Mouse (Mus musculus): Measurements from ENCODE around the gene Dst.

Gene Dst

GRCm38 (mm10) chr1:33908191-33908962, at the start of gene Dst:
TSS of gene Dst (plus strand) at chr1:33908225.
- DNase-seq (ENCODE audit: extremely low spot score, low read depth, low spot score) = no peak

DNA sequence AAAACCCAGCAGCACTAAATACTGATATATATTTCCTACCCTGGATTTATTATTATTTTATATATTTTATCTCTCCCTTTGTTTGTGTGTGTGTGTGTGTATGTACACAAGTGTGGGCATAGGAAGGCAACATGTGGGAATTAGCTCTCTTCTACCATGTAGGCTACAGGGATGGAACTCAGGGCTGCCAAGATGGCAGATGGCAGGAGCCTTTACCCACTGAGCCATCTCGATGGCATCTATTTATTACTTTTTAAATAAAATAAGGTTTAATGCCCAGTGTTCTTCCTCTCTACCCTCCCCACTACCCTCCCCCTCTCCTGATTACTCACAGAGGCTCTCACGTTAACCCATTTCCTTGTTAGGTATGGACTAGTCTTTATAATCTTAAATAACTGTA, 39.0 kb upstream of the Dst start:
- no peak for DNase-seq (ENCODE audit: extremely low spot score, low read depth, low spot score)

DNA sequence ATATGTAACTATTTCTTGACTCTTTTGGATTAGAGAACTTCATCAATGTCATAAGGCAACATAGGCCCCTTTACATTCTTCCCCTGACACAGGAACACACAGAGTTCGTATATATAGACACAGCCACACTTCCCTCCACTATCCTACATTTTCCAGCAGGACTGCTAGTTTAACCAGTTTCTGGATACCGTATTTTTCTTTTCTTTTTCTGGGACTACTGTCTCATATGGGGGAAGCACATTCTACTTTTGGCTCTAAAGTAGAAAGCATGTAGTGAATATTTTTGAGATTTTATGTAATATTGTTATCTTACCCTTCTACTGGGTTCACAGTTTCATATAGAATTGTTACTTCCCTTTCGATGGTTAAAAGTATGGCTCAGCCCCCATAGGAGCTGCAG, 38.6 kb upstream of the Dst start:
- no peak for DNase-seq (ENCODE audit: extremely low spot score, low read depth, low spot score)

DNA sequence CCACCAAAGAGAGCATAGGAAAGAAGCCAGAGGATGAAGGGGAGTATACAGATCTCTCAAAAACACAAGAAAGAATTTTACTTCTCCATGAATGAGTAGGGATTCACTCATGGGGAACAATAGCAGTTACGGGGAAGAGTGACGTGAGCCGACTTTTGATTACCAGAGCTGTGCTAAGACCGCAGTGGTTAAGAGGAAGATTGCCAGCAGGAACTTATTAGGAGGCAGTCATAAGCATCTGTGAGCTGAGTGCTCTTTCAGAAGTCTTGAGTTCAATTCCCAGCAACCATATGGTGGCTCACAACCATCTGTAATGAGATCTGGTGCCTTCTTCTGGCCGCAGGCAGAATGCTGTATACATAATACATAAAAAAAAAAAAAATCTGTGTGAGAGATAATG, 34.5 kb upstream of the Dst start:
- no peak for DNase-seq (ENCODE audit: extremely low spot score, low read depth, low spot score)

DNA sequence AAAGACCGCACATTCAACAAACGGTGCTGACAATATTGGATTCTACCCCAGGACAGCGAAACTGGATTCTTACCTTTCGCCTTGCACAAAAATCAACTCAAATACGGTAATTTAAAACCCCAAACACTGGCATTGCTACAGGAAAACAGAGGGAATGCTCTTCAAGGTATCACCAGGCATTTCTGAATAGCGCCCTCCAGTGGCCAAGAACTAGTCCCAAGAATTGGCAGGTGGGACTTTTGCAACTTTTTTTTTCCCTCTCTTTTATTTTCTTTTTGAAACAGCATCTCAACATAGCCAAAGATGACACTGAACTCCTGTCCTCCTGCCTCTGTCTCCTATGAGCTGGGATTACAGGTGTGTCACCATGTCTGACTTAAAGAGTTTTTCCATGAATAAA, 32.3 kb upstream of the Dst start:
- DNase-seq (ENCODE audit: extremely low spot score, low read depth, low spot score) = no peak

DNA sequence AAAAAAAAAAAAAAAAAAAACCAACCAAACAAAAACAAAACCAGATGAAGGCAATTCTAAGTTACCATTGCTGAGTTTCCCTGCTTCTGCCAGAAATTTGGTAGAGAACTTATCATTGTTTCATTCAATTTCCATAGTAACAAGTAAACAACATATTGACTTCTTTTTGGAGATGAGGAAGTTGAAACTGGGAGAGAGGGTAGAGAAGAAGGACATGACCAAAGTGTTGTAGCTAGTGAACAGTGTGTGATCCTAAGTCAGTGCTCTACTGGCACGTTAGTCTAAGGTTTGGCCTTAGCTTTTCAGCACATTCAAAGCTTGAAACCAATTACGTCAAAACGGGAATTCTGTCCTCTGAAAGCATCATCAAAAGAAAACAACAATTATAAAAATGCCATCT, 31.6 kb upstream of the Dst start:
- DNase-seq (ENCODE audit: extremely low spot score, low read depth, low spot score) = no peak

GRCm38 (mm10) chr1:33878170-33878569, 29.9 kb upstream of the Dst start:
- no peak for DNase-seq (ENCODE audit: extremely low spot score, low read depth, low spot score)

DNA sequence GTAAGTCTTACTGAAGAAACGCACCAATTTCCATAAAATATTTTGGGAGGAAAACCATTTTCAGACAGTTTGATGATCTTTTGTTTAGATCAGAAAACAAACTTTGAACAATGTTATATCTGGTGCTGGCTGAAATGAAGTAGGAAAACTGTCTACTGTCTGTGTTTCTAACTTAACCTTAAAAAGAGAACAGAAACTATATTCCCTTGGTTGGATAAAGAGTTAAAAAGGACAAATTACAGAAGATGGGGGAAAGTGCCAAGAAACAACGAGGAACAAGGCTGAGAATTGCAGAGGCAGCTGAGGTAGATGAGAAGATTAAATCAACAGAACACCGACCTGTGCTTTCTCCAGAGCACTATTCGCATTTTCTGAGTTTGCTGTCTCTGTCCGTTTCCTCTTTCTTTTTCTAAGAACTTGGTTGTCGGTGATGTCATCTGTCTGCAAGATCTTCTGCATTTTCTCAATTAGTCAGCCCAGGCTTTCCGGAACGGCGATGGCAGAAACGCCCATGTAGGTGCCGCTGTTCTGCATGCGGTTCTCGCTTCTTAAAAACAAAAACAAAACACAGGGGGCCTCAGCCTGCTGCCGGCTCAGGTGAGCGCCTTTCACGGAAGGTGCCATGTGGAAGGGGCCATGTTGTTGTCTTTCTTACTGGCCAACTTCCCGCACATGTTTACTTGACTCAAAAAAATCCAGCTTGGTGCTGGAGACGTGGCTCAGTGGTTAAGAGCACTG, 24.8 kb upstream of the Dst start:
- no peak for DNase-seq (ENCODE audit: extremely low spot score, low read depth, low spot score)

- DNase-seq (ENCODE audit: extremely low spot score, low read depth, low spot score) = no peak
These were observed 15.2 kb upstream of the Dst start for GRCm38 (mm10) chr1:33892784-33893183.

- no peak for DNase-seq (ENCODE audit: extremely low spot score, low read depth, low spot score)
These were observed 11.9 kb upstream of the Dst start for GRCm38 (mm10) chr1:33896116-33896515.

GRCm38 (mm10) chr1:33896666-33897065, 11.4 kb upstream of the Dst start:
- DNase-seq (ENCODE audit: extremely low spot score, low read depth, low spot score) = no peak

DNA sequence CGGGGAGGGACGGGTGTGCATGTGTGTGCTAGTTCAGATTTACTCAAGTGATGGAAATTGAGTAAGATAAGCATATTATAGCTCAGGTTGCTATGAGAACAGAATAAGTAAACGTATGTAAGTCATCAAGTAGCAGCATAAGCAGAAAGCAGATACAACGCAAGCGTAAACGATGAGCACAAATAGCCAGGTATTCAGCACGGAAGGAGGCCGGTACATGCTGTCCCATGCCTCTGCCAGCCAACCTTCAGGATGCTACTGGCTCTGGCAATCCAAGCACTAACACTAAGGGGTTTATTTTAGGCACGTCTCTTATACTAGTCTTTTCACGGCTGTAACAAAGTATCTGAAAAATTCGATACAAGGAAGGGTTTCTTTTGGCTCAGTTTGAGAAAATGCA, 10.6 kb upstream of the Dst start:
- DNase-seq (ENCODE audit: extremely low spot score, low read depth, low spot score) = no peak

DNA sequence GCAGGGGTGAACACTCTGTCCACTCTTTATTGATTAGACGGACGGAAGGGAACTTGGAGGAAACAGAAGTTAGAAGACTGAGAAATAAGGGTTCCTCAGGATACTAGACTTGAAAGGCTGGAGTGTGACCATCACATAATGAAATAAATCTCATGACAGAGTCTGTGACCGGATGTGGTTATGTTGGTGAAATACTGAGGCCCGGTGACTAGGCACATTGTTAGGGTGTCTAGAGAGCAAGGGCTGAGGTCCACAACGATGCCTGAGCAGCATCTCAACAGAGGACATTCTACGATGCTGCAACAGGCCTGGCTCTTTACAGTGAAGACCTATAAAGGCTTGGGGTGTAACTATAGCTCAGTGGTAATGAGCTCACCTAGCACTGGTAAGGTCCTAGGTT, 9.7 kb upstream of the Dst start:
- DNase-seq (ENCODE audit: extremely low spot score, low read depth, low spot score) = no peak

- DNase-seq (ENCODE audit: extremely low spot score, low read depth, low spot score) = no peak
These were observed 7.8 kb upstream of the Dst start for GRCm38 (mm10) chr1:33900175-33900574.

- no peak for DNase-seq (ENCODE audit: extremely low spot score, low read depth, low spot score)
These were observed 4.4 kb upstream of the Dst start for GRCm38 (mm10) chr1:33903587-33903986.

- DNase-seq (ENCODE audit: extremely low spot score, low read depth, low spot score) = no peak
These were observed 1.8 kb upstream of the Dst start for GRCm38 (mm10) chr1:33906216-33906615.

DNA sequence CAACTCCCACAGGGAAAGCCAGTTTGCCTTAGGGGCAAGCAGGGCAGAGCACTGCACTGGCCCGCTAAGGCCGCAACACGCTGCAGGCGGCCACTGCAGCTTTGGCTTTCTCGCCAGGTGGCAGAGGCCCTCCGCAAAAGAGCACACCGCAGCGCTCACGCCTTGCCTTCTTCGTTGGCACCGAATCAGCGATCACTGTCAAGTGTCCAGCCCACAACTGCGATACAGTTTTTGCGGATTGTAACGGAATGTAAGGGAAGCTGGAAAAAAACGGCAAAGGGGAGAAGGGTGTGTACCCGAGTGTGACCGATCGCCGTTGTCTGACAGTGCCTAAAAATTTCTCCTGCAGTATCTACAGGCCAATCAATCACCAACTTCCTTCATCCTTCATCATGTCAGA, 1.1 kb upstream of the Dst start:
- no peak for DNase-seq (ENCODE audit: extremely low spot score, low read depth, low spot score)

- DNase-seq (ENCODE audit: extremely low spot score, low read depth, low spot score) = no peak
These were observed 419 bp upstream of the Dst start, which contains the start of gene Bend6 for GRCm38 (mm10) chr1:33907421-33908190. TSS of gene Bend6 (minus strand) at chr1:33907816.

- DNase-seq (ENCODE audit: extremely low spot score, low read depth, low spot score) = no peak
These were observed 3.6 kb downstream of the Dst start for GRCm38 (mm10) chr1:33911589-33911988.

- no peak for DNase-seq (ENCODE audit: extremely low spot score, low read depth, low spot score)
These were observed 8.5 kb downstream of the Dst start for GRCm38 (mm10) chr1:33916554-33916953.

GRCm38 (mm10) chr1:33922975-33923374, 14.9 kb downstream of the Dst start:
- no peak for DNase-seq (ENCODE audit: extremely low spot score, low read depth, low spot score)

GRCm38 (mm10) chr1:33925283-33925682, 17.3 kb downstream of the Dst start:
- no peak for DNase-seq (ENCODE audit: extremely low spot score, low read depth, low spot score)

Measured in hindlimb bud, embryonic 11.5 days (tissue).